Mouse (Mus musculus) mammary gland, adult 2 months (tissue): ENCODE data around the gene Rbm19. TPM values are rescaled to one million over a fixed set of nuclear protein-coding genes. Genes with fewer than 3 reads are reported as not detected.

Experiments
- polyA plus RNA-seq: library from polyadenylated mRNA; depleted of rRNA; stranded (reverse); fragments of >200 nt; gene quantifications from 2 replicates; pipeline ENCODE4 v1.2.3, GENCODE M21; 2012; ENCODE audit warnings: low replicate concordance; rRNA removed

Gene Rbm19
- 11.1 and 15.8 TPM in 2 replicates for polyA plus RNA-seq

GRCm38 (mm10) chr5:120116261-120117050 is at the start of gene Rbm19:
Gene Rbm19, plus strand, starts transcription at chr5:120116465.

